Mouse (Mus musculus): Measurements from ENCODE around the gene Nsrp1.

DNA sequence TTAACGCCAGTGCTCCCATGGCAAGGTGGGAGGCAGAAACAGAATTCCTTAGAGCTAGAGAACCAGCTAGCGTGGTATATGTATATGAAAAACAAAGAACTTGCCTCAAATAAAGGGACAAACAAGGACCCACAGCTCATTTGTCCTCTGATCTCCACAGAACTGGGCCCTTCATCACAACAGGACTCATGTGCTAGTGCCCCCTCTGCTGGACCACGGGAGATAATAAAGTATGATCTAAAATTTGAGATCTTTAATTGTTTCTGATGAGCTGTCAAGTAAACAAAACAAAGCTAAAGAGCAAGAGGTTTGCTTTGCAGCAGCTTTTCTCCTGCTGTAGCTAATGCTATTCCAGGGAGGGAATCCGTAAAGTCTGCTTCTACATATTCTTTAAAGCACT lies 7.5 kb downstream of the Nsrp1 start:
- TF ChIP-seq CTCF (IDR thresholded peaks at IDR 0.05; ENCODE audit: extremely low read depth, insufficient read length, insufficient replicate concordance, low read depth, low read length) (peak; percentile 30; the same call in 1 of the 2 replicates), POLR2A (IDR thresholded peaks at IDR 0.05; ENCODE audit: low read depth, low read length) (no peak)

All from small intestine, adult 2 months (tissue).